Mouse (Mus musculus) kidney, postnatal 0 days (tissue): ENCODE results near the gene Csf3. TPM values are rescaled to one million over a fixed set of nuclear protein-coding genes. Genes with fewer than 3 reads are reported as not detected.
"Not testable (repeated sequence)": the region's sequence is repeated elsewhere in the genome, so short reads cannot be mapped to it uniquely, and the experiment has no call there.

ENCODE experiments used
- ATAC-seq: fragments of 200-750 bp; cut with Nextera tagmentation; replicated peaks from 2 replicates; pipeline ENCODE4 v1.8.0; 2017; ENCODE audit warnings: low read depth, moderate number of reproducible peaks, moderate TSS enrichment, moderate library complexity; ENCODE audit not compliant: low FRiP score
- DNase-seq: peaks from one replicate; pipeline ENCODE4 v3.0.0-alpha.2; 2016; ENCODE audit warnings: low spot score
- H3K27ac ChIP-seq: fragments of 300-500 bp; sonication (generic); 2 replicates; pipeline ENCODE4 v1.5.1; 2014; ENCODE audit warnings: mild to moderate bottlenecking
- H3K27me3 ChIP-seq: fragments of 300-500 bp; sonication (generic); 2 replicates; pipeline ENCODE4 v1.6.1; 2014; ENCODE audit warnings: low read length, mixed read lengths; ENCODE audit not compliant: insufficient read depth
- H3K36me3 ChIP-seq: fragments of 300-500 bp; sonication (generic); 2 replicates; pipeline ENCODE4 v1.6.1; 2014; ENCODE audit warnings: low read length, mixed read lengths; ENCODE audit not compliant: insufficient read depth
- H3K4me1 ChIP-seq: fragments of 300-500 bp; sonication (generic); replicated peaks from 2 replicates; pipeline ENCODE4 v1.6.1; 2014; ENCODE audit warnings: antibody characterized with exemption, low read length, mixed read lengths; ENCODE audit not compliant: insufficient read depth
- H3K4me2 ChIP-seq: fragments of 300-500 bp; sonication (generic); 2 replicates; pipeline ENCODE4 v1.6.1; 2014; ENCODE audit warnings: mild to moderate bottlenecking, low read length, moderate library complexity, mixed read lengths
- H3K4me3 ChIP-seq: fragments of 300-500 bp; sonication (generic); replicated peaks from 2 replicates; pipeline ENCODE4 v1.5.1; 2014; ENCODE audit warnings: low read depth, low read length
- H3K9ac ChIP-seq: fragments of 300-500 bp; sonication (generic); 2 replicates; pipeline ENCODE4 v1.6.1; 2014; ENCODE audit warnings: low read depth, low read length
- H3K9me3 ChIP-seq: fragments of 300-500 bp; sonication (generic); replicated peaks from 2 replicates; pipeline ENCODE4 v1.6.1; 2016; ENCODE audit warnings: low read length, inconsistent platforms, mixed read lengths
- CTCF ChIP-seq: IDR thresholded peaks from 2 replicates; pipeline ENCODE4 v1.5.1; 2016; ENCODE audit warnings: antibody characterized with exemption, low read depth, mild to moderate bottlenecking, moderate library complexity
- WGBS: fragments of 180-500 bp; shearing (Covaris S2); extraction: QIAGEN DNeasy Blood & Tissue Kit; methylation state at CpG from one replicate; pipeline ENCODE4 v1.1.7; 2014; 5-methylcytosine and 5-hydroxymethylcytosine counted together
- polyA plus RNA-seq: library from polyadenylated mRNA; unstranded; fragments of >200 nt; fragmentation: Nextera tagmentation; extraction: Ambion mirVana; gene quantifications from 2 replicates; pipeline ENCODE4 v1.2.1, GENCODE M21; 2015

Gene Csf3
- polyA plus RNA-seq, 1 experiment from 2014 or later: 0.13 TPM

DNA sequence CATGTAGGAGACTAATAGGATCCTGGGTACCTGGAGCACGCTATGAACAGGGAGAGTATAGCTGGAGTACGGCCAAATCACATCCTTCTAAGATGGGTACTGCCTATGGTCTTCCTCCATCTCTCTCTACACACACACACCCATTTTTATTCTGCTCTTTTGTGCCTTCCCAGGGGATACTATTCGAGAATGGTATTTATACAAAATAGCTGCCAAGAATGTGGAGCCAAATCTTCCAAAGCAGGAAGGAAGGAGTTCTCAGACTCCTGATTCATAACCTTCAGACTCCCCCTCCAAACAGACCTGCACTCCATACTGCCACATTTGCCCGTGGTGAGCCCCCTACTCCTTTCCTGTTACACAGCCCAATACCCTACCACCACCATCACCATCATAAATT lies 29.7 kb downstream of the Csf3 start:
- no peak overlapping the region for H3K4me2 ChIP-seq
- no peak overlapping the region for H3K4me3 ChIP-seq
- no peak overlapping the region for H3K9ac ChIP-seq
- no peaks in the 10 kb centered on the region for H3K9me3 ChIP-seq
- H3K4me1 ChIP-seq: peaks cover 5% of the 10 kb centered on the region
- no peaks in the 10 kb centered on the region for H3K36me3 ChIP-seq
- H3K27me3 ChIP-seq: no peaks in the 10 kb centered on the region
- DNase-seq (no peak), ATAC-seq (no peak)
- WGBS: 52% methylated on average over 4 of the region's 4 CpGs
- no peak overlapping the region for H3K27ac ChIP-seq
- no peak for TF ChIP-seq CTCF

DNA sequence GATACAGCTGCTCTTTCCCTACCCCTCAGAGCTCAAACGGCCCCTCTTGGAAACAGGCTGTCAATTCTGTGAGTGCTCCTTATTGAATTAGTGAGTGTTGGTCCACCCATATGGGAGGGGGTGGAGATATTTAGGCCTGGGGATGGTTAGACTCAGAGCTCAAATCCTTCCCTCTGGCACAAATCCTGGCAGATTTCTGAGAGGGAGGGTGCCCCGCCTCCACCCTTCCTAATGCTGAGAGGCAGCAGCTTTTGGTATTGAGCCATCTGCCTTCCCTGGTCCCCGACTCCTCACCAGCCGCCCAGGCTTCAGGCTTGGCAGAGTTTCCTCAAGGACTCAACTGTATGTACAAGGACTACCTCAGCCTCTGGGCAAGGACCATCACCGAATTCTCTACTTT lies 30.1 kb downstream of the Csf3 start:
- Histone ChIP-seq H3K9me3 (no peaks in the 10 kb centered on the region), H3K4me2 (no peak overlapping the region), H3K4me3 (no peak overlapping the region), H3K27me3 (no peaks in the 10 kb centered on the region), H3K36me3 (no peaks in the 10 kb centered on the region), H3K9ac (no peak overlapping the region), H3K4me1 (peaks cover 5% of the 10 kb centered on the region), H3K27ac (no peak overlapping the region)
- no peak for ATAC-seq
- no peak for DNase-seq
- no peak for TF ChIP-seq CTCF
- WGBS: 52% methylated on average over 5 of the region's 5 CpGs

DNA sequence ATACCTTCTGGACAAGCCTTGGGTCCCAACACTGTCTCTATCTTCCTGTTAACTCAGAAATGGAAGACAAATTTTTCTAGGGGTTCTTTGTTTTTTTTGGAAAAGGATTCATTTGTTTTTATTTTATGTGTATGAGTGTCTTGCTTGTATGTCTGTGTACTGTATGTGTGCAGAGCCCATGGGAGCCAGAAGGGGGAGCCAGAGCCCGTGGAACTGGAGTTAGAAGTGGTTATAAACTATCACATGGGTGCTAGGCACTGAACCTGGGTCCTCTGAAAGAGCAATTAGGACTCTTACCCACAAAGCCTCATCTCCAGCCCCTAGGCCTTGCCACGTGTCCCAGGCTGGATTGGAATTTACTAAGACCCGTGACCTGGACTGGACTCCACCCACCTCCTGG lies 33.0 kb downstream of the Csf3 start:
- Histone ChIP-seq H3K9me3 (no peaks in the 10 kb centered on the region), H3K36me3 (no peaks in the 10 kb centered on the region), H3K27me3 (no peaks in the 10 kb centered on the region), H3K4me1 (no peaks in the 10 kb centered on the region), H3K4me2 (no peak overlapping the region), H3K27ac (no peak overlapping the region), H3K9ac (no peak overlapping the region), H3K4me3 (no peak overlapping the region)
- peak; percentile 40; the same call in 1 of the 2 replicates for TF ChIP-seq CTCF
- no peak for ATAC-seq
- 67% methylated on average over 3 of the region's 3 CpGs for WGBS
- DNase-seq: no peak

DNA sequence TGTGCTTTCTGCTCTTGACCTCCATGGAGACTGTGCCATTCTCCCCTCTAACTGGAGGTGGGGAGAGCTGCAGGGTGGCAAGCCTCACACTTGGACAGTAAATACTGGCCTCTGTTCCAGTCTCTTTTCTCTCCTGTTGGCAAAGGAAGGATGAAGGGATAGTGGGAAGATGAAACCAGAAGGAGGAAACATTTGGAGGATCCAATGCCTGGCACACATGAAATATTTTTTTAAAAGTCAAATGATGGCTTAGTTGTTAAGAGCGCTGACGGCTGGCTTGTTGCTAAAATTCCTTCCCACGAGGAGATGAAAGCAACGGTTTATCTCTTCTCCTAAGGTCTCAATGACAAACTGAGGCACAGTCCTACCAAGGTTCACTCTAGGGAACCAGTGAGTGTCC lies 34.0 kb downstream of the Csf3 start:
- H3K4me2 ChIP-seq: no peak overlapping the region
- no peak for DNase-seq
- H3K4me1 ChIP-seq: peaks cover 4% of the 10 kb centered on the region; the same call in 1 of the 2 replicates
- no peak overlapping the region for H3K9ac ChIP-seq
- no peak overlapping the region for H3K27ac ChIP-seq
- no peaks in the 10 kb centered on the region for H3K9me3 ChIP-seq
- no peaks in the 10 kb centered on the region for H3K36me3 ChIP-seq
- ATAC-seq: no peak
- no peak overlapping the region for H3K4me3 ChIP-seq
- no peaks in the 10 kb centered on the region for H3K27me3 ChIP-seq
- TF ChIP-seq CTCF: no peak
- 89% methylated on average over 4 of the region's 4 CpGs for WGBS

DNA sequence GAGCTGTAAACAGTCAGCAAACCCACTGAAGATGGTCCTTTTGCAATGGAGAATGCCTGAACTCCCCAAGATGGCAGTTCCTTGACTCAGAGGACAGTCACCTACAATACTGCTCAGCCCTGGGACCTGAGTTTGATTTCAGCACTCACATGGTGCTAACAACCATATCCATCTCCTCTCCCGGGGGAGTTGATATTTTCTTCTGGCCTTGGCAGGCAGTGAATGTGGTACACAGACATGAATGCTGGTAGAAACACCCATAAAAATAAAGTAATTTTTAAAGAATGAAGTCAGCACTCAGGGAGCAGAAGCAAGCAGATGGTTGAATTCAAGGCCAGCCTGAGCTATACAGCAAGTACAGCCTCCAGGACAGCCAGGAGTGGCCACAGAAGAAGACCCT lies 35.1 kb downstream of the Csf3 start:
- H3K4me3 ChIP-seq: no peak overlapping the region
- no peaks in the 10 kb centered on the region for H3K27me3 ChIP-seq
- no peaks in the 10 kb centered on the region for H3K9me3 ChIP-seq
- peaks cover 13% of the 10 kb centered on the region for H3K4me1 ChIP-seq
- no peak overlapping the region for H3K27ac ChIP-seq
- WGBS: 93% methylated on average over 1 of the region's 1 CpGs
- ATAC-seq (no peak), DNase-seq (no peak)
- H3K9ac ChIP-seq: no peak overlapping the region
- no peak overlapping the region for H3K4me2 ChIP-seq
- TF ChIP-seq CTCF: no peak
- H3K36me3 ChIP-seq: no peaks in the 10 kb centered on the region

GRCm38 (mm10) chr11:98737220-98737619 lies 36.2 kb downstream of the Csf3 start:
- WGBS: 92% methylated on average over 2 of the region's 2 CpGs
- not testable (repeated sequence) for H3K4me3 ChIP-seq, H3K27me3 ChIP-seq, H3K36me3 ChIP-seq, H3K4me2 ChIP-seq, ATAC-seq, H3K9me3 ChIP-seq, DNase-seq, H3K9ac ChIP-seq, H3K27ac ChIP-seq
- H3K4me1 ChIP-seq: peaks cover 15% of the 10 kb centered on the region

GRCm38 (mm10) chr11:98738428-98738911 lies 37.4 kb downstream of the Csf3 start:
- WGBS: 61% methylated on average over 4 of the region's 4 CpGs
- peaks cover 23% of the 10 kb centered on the region for H3K4me1 ChIP-seq
- no peak for ATAC-seq
- H3K4me3 ChIP-seq: no peak overlapping the region
- H3K9me3 ChIP-seq: no peaks in the 10 kb centered on the region
- H3K27me3 ChIP-seq: no peaks in the 10 kb centered on the region
- no peaks in the 10 kb centered on the region for H3K36me3 ChIP-seq
- H3K9ac ChIP-seq: no peak overlapping the region
- DNase-seq: no peak
- no peak overlapping the region for H3K4me2 ChIP-seq
- no peak for TF ChIP-seq CTCF
- H3K27ac ChIP-seq: no peak overlapping the region
